Mouse (Mus musculus) lung, embryonic 16.5 days (tissue): ENCODE data around the gene Eid1. TPM values are rescaled to one million over a fixed set of nuclear protein-coding genes. Genes with fewer than 3 reads are reported as not detected.
A peak's percentile ranks its signal among the peaks of the same experiment; 100 is the strongest.

Experiments
- ATAC-seq: fragments of 200-750 bp; cut with Nextera tagmentation; 2 replicates; pipeline ENCODE4 v1.8.0; 2017; ENCODE audit warnings: low read depth, mild to moderate bottlenecking, moderate library complexity
- H3K27ac ChIP-seq: fragments of 300-500 bp; sonication (generic); 2 replicates; pipeline ENCODE4 v1.5.1; 2014; ENCODE audit warnings: mild to moderate bottlenecking, control low read depth, low read length
- H3K27me3 ChIP-seq: fragments of 300-500 bp; sonication (generic); 2 replicates; pipeline ENCODE4 v1.6.1; 2014; ENCODE audit warnings: low read depth, low read length, mixed read lengths; ENCODE audit not compliant: control insufficient read depth, insufficient read depth
- H3K36me3 ChIP-seq: fragments of 300-500 bp; sonication (generic); 2 replicates; pipeline ENCODE4 v1.6.1; 2014; ENCODE audit warnings: low read length; ENCODE audit not compliant: control insufficient read depth, insufficient read depth
- H3K4me1 ChIP-seq: fragments of 300-500 bp; sonication (generic); replicated peaks from 2 replicates; pipeline ENCODE4 v1.6.1; 2014; ENCODE audit warnings: low read length, mixed read lengths; ENCODE audit not compliant: control insufficient read depth, insufficient read depth
- H3K4me2 ChIP-seq: fragments of 300-500 bp; sonication (generic); 2 replicates; pipeline ENCODE4 v1.6.1; 2014; ENCODE audit warnings: low read depth, low read length, control low read depth
- H3K4me3 ChIP-seq: fragments of 300-500 bp; sonication (generic); 2 replicates; pipeline ENCODE4 v1.5.1; 2014; ENCODE audit warnings: mild to moderate bottlenecking, low read length, control low read depth
- H3K9ac ChIP-seq: fragments of 300-500 bp; sonication (generic); 2 replicates; pipeline ENCODE4 v1.6.1; 2014; ENCODE audit warnings: low read length, control low read depth
- H3K9me3 ChIP-seq: fragments of 300-500 bp; sonication (generic); 2 replicates; pipeline ENCODE4 v1.6.1; 2016; ENCODE audit warnings: low read length; ENCODE audit not compliant: control insufficient read depth
- WGBS: fragments of 180-500 bp; shearing (Covaris S2); extraction: QIAGEN DNeasy Blood & Tissue Kit; methylation state at CpG from one replicate; pipeline ENCODE4 v1.1.7; 2014; 5-methylcytosine and 5-hydroxymethylcytosine counted together
- polyA plus RNA-seq: library from polyadenylated mRNA; unstranded; fragments of >200 nt; fragmentation: Nextera tagmentation; extraction: Ambion mirVana; gene quantifications from 2 replicates; pipeline ENCODE4 v1.2.1, GENCODE M21; 2015

Gene Eid1
- polyA plus RNA-seq, 1 experiment from 2014 or later = 105 TPM

DNA sequence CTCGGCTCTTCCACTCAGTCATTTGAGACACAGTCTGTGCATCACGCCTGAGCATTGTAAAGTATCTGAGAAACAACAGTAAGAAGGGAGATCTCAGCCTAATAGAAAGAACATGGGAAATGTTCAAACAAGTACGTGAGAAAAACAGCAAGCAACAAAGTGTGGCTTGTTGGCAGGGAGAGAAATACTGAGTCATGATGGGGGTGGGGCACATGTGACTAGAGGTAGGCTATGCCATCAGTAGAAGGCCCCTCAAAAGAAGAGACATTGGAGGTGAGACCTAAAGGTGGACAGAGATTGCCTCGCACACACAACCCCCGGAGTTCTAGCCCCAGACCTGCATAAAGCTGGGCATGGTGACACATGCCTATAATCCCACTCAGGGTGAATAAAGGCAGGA lies 7.7 kb upstream of the Eid1 start:
- H3K27ac ChIP-seq = no peak overlapping the region
- peaks cover 10% of the 10 kb centered on the region for H3K4me1 ChIP-seq
- H3K9ac ChIP-seq = no peak overlapping the region
- no peak overlapping the region for H3K4me2 ChIP-seq
- no peak for ATAC-seq
- H3K4me3 ChIP-seq = no peak overlapping the region
- H3K27me3 ChIP-seq = no peaks in the 10 kb centered on the region
- 84% methylated on average over 5 of the region's 5 CpGs for WGBS
- no peaks in the 10 kb centered on the region for H3K9me3 ChIP-seq
- H3K36me3 ChIP-seq = no peaks in the 10 kb centered on the region

DNA sequence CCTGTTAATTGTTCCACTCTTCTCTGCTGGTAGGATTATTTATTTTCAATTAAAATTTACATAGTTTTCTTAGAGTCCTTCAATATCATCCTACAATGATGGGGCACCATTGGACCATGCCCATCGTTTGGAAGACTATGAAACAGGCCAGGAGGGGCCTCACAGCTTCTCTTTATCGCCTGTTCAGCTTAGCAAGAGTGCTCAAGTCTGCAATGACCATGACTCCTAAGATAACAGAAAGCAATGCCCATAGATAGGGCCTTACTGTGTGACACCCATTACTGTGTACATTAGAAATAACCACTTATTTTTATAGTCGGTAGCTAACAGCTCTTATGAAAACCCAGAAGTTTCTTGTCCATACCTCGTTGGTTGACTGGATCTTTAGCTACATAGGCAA lies 7.0 kb upstream of the Eid1 start:
- Histone ChIP-seq H3K27me3 (no peaks in the 10 kb centered on the region; the same call in 1 of the 2 replicates), H3K4me2 (no peak overlapping the region), H3K9me3 (no peaks in the 10 kb centered on the region), H3K27ac (no peak overlapping the region), H3K4me3 (no peak overlapping the region), H3K36me3 (no peaks in the 10 kb centered on the region), H3K9ac (no peak overlapping the region), H3K4me1 (peaks cover 3% of the 10 kb centered on the region; the same call in 1 of the 2 replicates)
- ATAC-seq = no peak
- WGBS = 77% methylated on average over 4 of the region's 4 CpGs

DNA sequence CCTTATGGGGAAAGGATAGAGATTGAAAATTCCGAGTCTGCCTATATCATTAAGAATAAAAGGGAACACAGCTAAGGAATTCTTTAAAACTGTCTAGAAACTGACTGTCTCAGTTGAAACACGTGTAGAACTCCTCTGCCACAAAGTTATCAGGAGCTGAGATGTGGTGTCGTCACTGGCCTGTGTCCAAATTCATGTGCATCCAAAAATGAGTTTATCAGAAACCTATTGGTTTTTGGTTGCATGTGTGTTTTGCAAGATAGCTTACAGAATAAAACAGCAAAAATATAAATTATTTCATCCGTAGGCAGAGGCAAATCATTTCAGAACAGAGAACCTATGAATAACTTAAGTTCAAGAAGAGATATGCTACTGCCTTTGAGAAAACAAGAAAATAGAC lies 6.2 kb upstream of the Eid1 start:
- Histone ChIP-seq H3K4me1 (0 out of 2 replicates have a peak, but pooled peaks cover 2% of the 10 kb centered on the region), H3K4me2 (no peak overlapping the region), H3K9me3 (no peaks in the 10 kb centered on the region), H3K9ac (no peak overlapping the region), H3K27ac (no peak overlapping the region), H3K27me3 (no peaks in the 10 kb centered on the region; the same call in 1 of the 2 replicates), H3K36me3 (no peaks in the 10 kb centered on the region), H3K4me3 (no peak overlapping the region)
- 67% methylated on average over 4 of the region's 4 CpGs for WGBS
- no peak for ATAC-seq

DNA sequence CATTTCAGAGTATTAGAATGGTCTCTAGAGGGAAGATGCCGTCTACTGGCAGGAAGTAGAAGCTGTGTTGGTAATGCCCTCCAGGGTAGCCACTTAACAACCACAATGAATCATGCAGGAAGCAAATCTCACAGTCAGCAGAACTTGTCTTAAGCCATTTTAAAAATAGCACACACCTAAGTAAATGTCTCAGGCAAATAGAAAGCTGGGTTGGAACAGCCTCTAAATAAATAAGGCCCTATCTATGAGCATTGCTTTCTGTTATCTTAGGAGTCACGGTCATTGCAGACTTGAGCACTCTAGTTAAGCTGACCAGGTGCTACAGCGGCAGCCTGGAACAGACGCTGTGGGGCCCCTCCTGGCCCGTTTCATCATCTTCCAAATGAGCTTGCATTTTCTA lies 5.7 kb upstream of the Eid1 start:
- H3K36me3 ChIP-seq = no peaks in the 10 kb centered on the region
- 0 out of 2 replicates have a peak, but pooled peaks have one; percentile 47 for ATAC-seq
- H3K27ac ChIP-seq = no peak overlapping the region
- H3K9ac ChIP-seq = no peak overlapping the region
- H3K9me3 ChIP-seq = no peaks in the 10 kb centered on the region
- H3K4me3 ChIP-seq = no peak overlapping the region
- H3K4me1 ChIP-seq = 0 out of 2 replicates have a peak, but pooled peaks cover 2% of the 10 kb centered on the region
- H3K27me3 ChIP-seq = no peaks in the 10 kb centered on the region; the same call in 1 of the 2 replicates
- no peak overlapping the region for H3K4me2 ChIP-seq
- WGBS = 40% methylated on average over 5 of the region's 5 CpGs

DNA sequence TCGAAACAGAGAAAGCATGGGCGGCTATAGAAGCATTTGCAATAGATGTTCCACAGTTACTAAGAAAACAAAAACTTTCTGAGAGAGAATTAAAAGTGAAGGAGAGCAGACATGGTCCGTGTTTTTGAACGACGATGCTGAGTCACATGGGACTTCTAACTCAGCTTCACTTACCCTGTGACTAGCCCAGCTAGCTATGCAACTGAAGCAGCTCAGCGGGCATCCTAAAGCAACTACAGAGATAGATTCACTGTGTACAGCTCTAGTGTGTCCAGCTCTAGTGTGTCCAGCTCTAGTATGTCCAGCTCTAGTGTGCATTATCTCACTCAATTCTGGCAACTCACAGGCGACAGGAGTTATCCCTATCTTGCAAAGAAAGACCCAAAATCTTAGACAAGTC lies 5.2 kb upstream of the Eid1 start:
- WGBS = 84% methylated on average over 7 of the region's 7 CpGs

DNA sequence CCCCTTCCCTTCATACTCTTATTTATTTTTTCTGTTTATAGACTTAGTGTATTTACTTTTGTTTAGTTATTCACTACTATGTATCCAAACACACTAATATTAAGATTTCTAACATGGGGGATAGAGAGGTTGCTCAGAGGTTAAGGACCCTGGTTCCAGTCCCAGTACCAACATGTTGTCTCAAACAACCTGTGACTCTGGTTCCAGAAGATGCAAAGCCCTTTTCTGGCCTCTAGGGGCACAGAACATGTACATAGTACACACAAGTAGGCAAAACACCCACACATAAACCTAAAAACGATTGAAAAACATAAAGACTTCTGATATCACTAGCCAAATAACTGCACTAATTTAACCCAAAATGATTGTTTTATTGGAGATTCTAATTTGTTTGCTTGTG lies 2.0 kb upstream of the Eid1 start:
- Histone ChIP-seq H3K4me3 (no peak overlapping the region), H3K36me3 (no peaks in the 10 kb centered on the region; the same call in 1 of the 2 replicates), H3K9me3 (no peaks in the 10 kb centered on the region), H3K4me2 (no peak overlapping the region), H3K27me3 (no peaks in the 10 kb centered on the region; the same call in 1 of the 2 replicates), H3K4me1 (peaks cover 9% of the 10 kb centered on the region; the same call in 1 of the 2 replicates), H3K9ac (no peak overlapping the region), H3K27ac (no peak overlapping the region)
- WGBS = 35% methylated on average over 1 of the region's 1 CpGs
- ATAC-seq = no peak

More for the DNA sequence above, 5.2 kb upstream of the Eid1 start:
- Histone ChIP-seq H3K27ac (no peak overlapping the region), H3K9ac (no peak overlapping the region), H3K4me3 (no peak overlapping the region), H3K4me1 (0 out of 2 replicates have a peak, but pooled peaks cover 2% of the 10 kb centered on the region), H3K4me2 (no peak overlapping the region), H3K36me3 (no peaks in the 10 kb centered on the region), H3K9me3 (no peaks in the 10 kb centered on the region), H3K27me3 (no peaks in the 10 kb centered on the region; the same call in 1 of the 2 replicates)
- ATAC-seq = no peak

DNA sequence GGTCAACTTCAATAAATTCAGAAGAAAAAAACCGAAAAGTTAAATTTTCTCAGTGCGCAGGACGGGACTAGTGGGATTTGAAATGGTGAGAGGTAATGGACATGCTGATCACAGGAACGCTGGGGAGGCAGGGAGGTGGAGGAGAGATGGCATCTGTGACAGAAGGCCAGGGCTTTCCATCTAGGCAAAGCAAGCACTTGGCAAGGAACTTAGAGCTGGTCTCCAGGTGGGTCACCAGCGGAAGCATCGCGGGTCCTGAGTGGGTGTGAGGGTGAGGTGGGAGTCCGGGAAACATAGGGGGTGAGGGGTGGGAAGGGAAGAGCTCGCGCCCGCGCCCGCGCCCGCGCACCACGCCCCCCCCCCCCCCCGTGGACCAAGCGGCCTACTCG lies 333 bp upstream of the Eid1 start:
- no peaks in the 10 kb centered on the region; the same call in 1 of the 2 replicates for H3K36me3 ChIP-seq
- H3K4me3 ChIP-seq = peak overlapping the region; percentile 91
- no peaks in the 10 kb centered on the region; the same call in 1 of the 2 replicates for H3K27me3 ChIP-seq
- H3K27ac ChIP-seq = peak overlapping the region; percentile 85
- H3K9me3 ChIP-seq = no peaks in the 10 kb centered on the region
- no peak; the same call in 1 of the 2 replicates for ATAC-seq
- H3K4me2 ChIP-seq = peak overlapping the region; percentile 71
- WGBS = 24% methylated on average over 8 of the region's 20 CpGs
- H3K4me1 ChIP-seq = peaks cover 7% of the 10 kb centered on the region; the same call in 1 of the 2 replicates
- H3K9ac ChIP-seq = peak overlapping the region; percentile 97

DNA sequence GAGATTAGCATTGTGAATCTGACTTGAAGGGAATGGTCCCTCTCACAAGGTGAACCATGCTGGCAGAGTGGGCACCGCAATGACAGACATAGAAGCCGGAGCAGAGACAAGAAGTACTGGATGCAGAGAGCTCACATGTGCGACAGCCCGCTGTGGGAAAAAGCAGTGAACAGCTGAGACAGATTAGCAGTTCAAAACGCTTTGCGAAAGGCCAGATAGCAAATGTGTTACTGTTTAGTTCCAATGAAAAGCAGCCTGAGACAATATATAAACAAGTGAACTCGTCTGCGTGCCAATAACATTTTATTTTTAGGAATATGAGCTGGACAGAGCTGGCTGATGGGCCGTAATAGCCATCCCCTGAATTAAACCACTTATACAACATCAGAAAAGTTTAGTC lies 8.9 kb downstream of the Eid1 start:
- Histone ChIP-seq H3K9me3 (no peaks in the 10 kb centered on the region), H3K4me2 (no peak overlapping the region), H3K27me3 (0 out of 2 replicates have a peak, but pooled peaks cover 3% of the 10 kb centered on the region), H3K27ac (no peak overlapping the region), H3K36me3 (no peaks in the 10 kb centered on the region), H3K4me1 (peaks cover 10% of the 10 kb centered on the region; the same call in 1 of the 2 replicates), H3K4me3 (no peak overlapping the region), H3K9ac (no peak overlapping the region)
- 42% methylated on average over 9 of the region's 9 CpGs for WGBS
- ATAC-seq = peak; percentile 66

DNA sequence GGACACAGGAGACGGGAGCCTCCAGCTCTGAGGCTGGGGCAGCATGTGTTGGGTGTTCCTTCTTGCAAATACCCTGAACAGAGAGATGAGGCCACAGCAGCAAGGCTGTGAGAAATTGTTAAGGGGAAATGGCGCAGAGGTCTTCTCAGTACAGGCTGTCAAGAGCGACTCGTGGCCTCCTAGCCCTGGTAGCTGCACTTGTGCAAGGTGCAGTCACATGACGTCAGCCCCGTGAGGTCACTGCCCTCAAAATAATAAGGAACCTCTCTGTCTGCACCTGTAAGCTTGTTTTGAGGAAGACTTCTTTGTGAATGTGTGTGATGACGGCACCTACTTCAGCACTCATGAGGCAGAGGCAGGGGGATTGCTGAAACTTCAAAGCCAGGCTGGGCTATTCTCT lies 11.0 kb downstream of the Eid1 start:
- no peak for ATAC-seq
- H3K27me3 ChIP-seq = 0 out of 2 replicates have a peak, but pooled peaks cover 3% of the 10 kb centered on the region
- no peaks in the 10 kb centered on the region for H3K36me3 ChIP-seq
- peaks cover 10% of the 10 kb centered on the region; the same call in 1 of the 2 replicates for H3K4me1 ChIP-seq
- no peak overlapping the region for H3K9ac ChIP-seq
- H3K4me3 ChIP-seq = no peak overlapping the region
- no peaks in the 10 kb centered on the region for H3K9me3 ChIP-seq
- H3K27ac ChIP-seq = no peak overlapping the region
- H3K4me2 ChIP-seq = no peak overlapping the region
- 67% methylated on average over 7 of the region's 7 CpGs for WGBS
